Mouse (Mus musculus): Measurements from ENCODE around the gene Tpp2. TPM values are rescaled to one million over a fixed set of nuclear protein-coding genes. Genes with fewer than 3 reads are reported as not detected.

Tpp2 gene
- polyA plus RNA-seq, 1 experiment = 116 TPM

DNA sequence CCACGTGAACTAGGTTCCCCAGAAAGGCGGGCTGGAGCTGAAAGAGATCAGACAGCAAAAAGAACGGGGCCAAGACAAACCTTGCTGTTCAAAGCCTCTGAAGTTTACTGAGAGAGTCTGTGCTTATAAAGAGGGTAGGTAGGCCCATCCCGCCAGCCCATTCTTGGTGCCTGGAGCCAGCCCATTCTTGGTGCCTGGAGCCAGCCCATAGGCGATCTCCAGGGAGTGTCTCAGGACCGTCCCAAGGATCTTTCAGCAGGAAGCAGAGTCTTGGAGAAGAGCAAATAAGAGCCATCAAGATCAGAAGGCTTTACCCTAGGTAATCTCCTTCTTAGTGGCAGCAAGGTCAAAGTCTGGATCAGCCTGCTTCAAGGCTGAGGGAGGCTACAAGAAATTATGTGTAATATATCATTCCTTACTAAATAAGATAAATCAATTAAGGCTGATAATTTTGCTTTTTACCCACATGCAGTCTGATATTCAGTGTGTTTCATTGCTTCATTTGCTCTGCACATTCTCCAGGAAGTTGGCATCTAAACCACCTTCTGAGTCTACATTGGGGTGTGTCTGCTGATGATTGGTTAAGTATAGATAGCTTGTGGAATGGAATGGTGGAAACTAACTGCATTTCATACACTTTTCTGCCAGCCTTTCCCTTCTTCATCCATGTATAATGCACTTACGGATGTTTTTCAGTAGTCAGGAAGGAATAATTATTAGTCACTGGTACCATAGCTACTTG is 8.2 kb downstream of the Tpp2 start:
- no peak overlapping the region for H3K9ac ChIP-seq (ENCODE audit: low read depth, poor library complexity, severe bottlenecking)
- no peak overlapping the region for H3K27ac ChIP-seq (ENCODE audit: insufficient read depth, low read length)
- peaks cover 3% of the 10 kb centered on the region for H3K36me3 ChIP-seq (ENCODE audit: control insufficient read depth, insufficient read depth, low read length, poor library complexity, severe bottlenecking)
- peaks cover 5% of the 10 kb centered on the region; the same call in 1 of the 2 replicates for H3K9me3 ChIP-seq (replicated peaks; ENCODE audit: control insufficient read depth, insufficient read depth, low read length, poor library complexity, severe bottlenecking)
- no peaks in the 10 kb centered on the region for H3K4me1 ChIP-seq (ENCODE audit: control insufficient read depth, insufficient read depth, low read length)
- no peak overlapping the region for H3K4me3 ChIP-seq (ENCODE audit: low read depth, low read length)
- H3K27me3 ChIP-seq (ENCODE audit: control insufficient read depth, insufficient read depth, low read length, poor library complexity, severe bottlenecking) = no peaks in the 10 kb centered on the region
- TF ChIP-seq CTCF (IDR thresholded peaks at IDR 0.05; ENCODE audit: low read depth, low read length) (no peak), EP300 (IDR thresholded peaks at IDR 0.05; ENCODE audit: insufficient read depth, low read depth, low read length) (no peak), POLR2A (IDR thresholded peaks at IDR 0.05; ENCODE audit: insufficient read depth, low read length) (no peak)

- Histone ChIP-seq H3K4me1 (ENCODE audit: control insufficient read depth, insufficient read depth, low read length) (no peaks in the 10 kb centered on the region), H3K36me3 (ENCODE audit: control insufficient read depth, insufficient read depth, low read length, poor library complexity, severe bottlenecking) (peaks cover 3% of the 10 kb centered on the region)
These were observed 9.4 kb downstream of the Tpp2 start for GRCm38 (mm10) chr1:43942814-43943213.

DNA sequence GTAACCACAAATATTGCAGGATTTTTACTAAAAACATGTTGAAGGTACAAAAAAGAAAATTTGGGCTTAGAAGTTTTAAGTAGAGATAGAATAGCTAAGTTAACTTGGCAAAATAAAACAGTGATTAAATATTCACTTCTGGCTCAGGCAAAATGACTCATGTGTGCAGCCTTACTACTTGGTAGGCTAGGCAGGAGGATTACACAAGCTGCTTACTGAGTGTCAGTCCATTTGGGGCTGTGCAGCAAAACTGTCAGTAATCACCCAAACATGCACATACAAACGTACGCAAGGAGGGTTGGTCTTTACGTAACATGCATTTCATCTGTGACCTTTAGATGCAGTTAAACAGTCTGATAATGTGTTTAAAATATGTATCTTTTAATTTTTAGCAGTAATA is 20.2 kb downstream of the Tpp2 start:
- peaks cover 23% of the 10 kb centered on the region for H3K36me3 ChIP-seq (ENCODE audit: control insufficient read depth, insufficient read depth, low read length, poor library complexity, severe bottlenecking)
- TF ChIP-seq POLR2A (IDR thresholded peaks at IDR 0.05; ENCODE audit: insufficient read depth, low read length) (no peak), EP300 (IDR thresholded peaks at IDR 0.05; ENCODE audit: insufficient read depth, low read depth, low read length) (no peak), CTCF (IDR thresholded peaks at IDR 0.05; ENCODE audit: low read depth, low read length) (no peak)

More at GRCm38 (mm10) chr1:43942814-43943213, 9.4 kb downstream of the Tpp2 start:
- TF ChIP-seq POLR2A (IDR thresholded peaks at IDR 0.05; ENCODE audit: insufficient read depth, low read length) = no peak
- no peak for TF ChIP-seq CTCF (IDR thresholded peaks at IDR 0.05; ENCODE audit: low read depth, low read length)
- Histone ChIP-seq H3K27me3 (ENCODE audit: control insufficient read depth, insufficient read depth, low read length, poor library complexity, severe bottlenecking) (no peaks in the 10 kb centered on the region), H3K4me3 (ENCODE audit: low read depth, low read length) (no peak overlapping the region), H3K9me3 (replicated peaks; ENCODE audit: control insufficient read depth, insufficient read depth, low read length, poor library complexity, severe bottlenecking) (peaks cover 5% of the 10 kb centered on the region; the same call in 1 of the 2 replicates), H3K27ac (ENCODE audit: insufficient read depth, low read length) (no peak overlapping the region), H3K9ac (ENCODE audit: low read depth, poor library complexity, severe bottlenecking) (no peak overlapping the region)

GRCm38 (mm10) chr1:43964381-43964780 is 30.9 kb downstream of the Tpp2 start:
- Histone ChIP-seq H3K27ac (ENCODE audit: insufficient read depth, low read length) (no peak overlapping the region), H3K4me3 (ENCODE audit: low read depth, low read length) (no peak overlapping the region), H3K9ac (ENCODE audit: low read depth, poor library complexity, severe bottlenecking) (no peak overlapping the region), H3K4me1 (ENCODE audit: control insufficient read depth, insufficient read depth, low read length) (no peaks in the 10 kb centered on the region), H3K36me3 (ENCODE audit: control insufficient read depth, insufficient read depth, low read length, poor library complexity, severe bottlenecking) (peaks cover 8% of the 10 kb centered on the region), H3K9me3 (replicated peaks; ENCODE audit: control insufficient read depth, insufficient read depth, low read length, poor library complexity, severe bottlenecking) (no peaks in the 10 kb centered on the region), H3K27me3 (ENCODE audit: control insufficient read depth, insufficient read depth, low read length, poor library complexity, severe bottlenecking) (no peaks in the 10 kb centered on the region)
- no peak for TF ChIP-seq CTCF (IDR thresholded peaks at IDR 0.05; ENCODE audit: low read depth, low read length)
- no peak for TF ChIP-seq EP300 (IDR thresholded peaks at IDR 0.05; ENCODE audit: insufficient read depth, low read depth, low read length)
- no peak for TF ChIP-seq POLR2A (IDR thresholded peaks at IDR 0.05; ENCODE audit: insufficient read depth, low read length)

More for the DNA sequence above, 20.2 kb downstream of the Tpp2 start:
- H3K4me1 ChIP-seq (ENCODE audit: control insufficient read depth, insufficient read depth, low read length) = no peaks in the 10 kb centered on the region
- H3K9ac ChIP-seq (ENCODE audit: low read depth, poor library complexity, severe bottlenecking) = no peak overlapping the region
- H3K4me3 ChIP-seq (ENCODE audit: low read depth, low read length) = no peak overlapping the region
- no peaks in the 10 kb centered on the region for H3K27me3 ChIP-seq (ENCODE audit: control insufficient read depth, insufficient read depth, low read length, poor library complexity, severe bottlenecking)
- H3K27ac ChIP-seq (ENCODE audit: insufficient read depth, low read length) = no peak overlapping the region
- H3K9me3 ChIP-seq (replicated peaks; ENCODE audit: control insufficient read depth, insufficient read depth, low read length, poor library complexity, severe bottlenecking) = no peaks in the 10 kb centered on the region

GRCm38 (mm10) chr1:43966756-43967155 is 33.3 kb downstream of the Tpp2 start:
- Histone ChIP-seq H3K27ac (ENCODE audit: insufficient read depth, low read length) (no peak overlapping the region), H3K4me1 (ENCODE audit: control insufficient read depth, insufficient read depth, low read length) (no peaks in the 10 kb centered on the region), H3K36me3 (ENCODE audit: control insufficient read depth, insufficient read depth, low read length, poor library complexity, severe bottlenecking) (peaks cover 9% of the 10 kb centered on the region; the same call in 1 of the 2 replicates), H3K27me3 (ENCODE audit: control insufficient read depth, insufficient read depth, low read length, poor library complexity, severe bottlenecking) (no peaks in the 10 kb centered on the region), H3K9me3 (replicated peaks; ENCODE audit: control insufficient read depth, insufficient read depth, low read length, poor library complexity, severe bottlenecking) (no peaks in the 10 kb centered on the region), H3K9ac (ENCODE audit: low read depth, poor library complexity, severe bottlenecking) (no peak overlapping the region), H3K4me3 (ENCODE audit: low read depth, low read length) (no peak overlapping the region)
- TF ChIP-seq POLR2A (IDR thresholded peaks at IDR 0.05; ENCODE audit: insufficient read depth, low read length) (no peak), CTCF (IDR thresholded peaks at IDR 0.05; ENCODE audit: low read depth, low read length) (no peak), EP300 (IDR thresholded peaks at IDR 0.05; ENCODE audit: insufficient read depth, low read depth, low read length) (no peak)

DNA sequence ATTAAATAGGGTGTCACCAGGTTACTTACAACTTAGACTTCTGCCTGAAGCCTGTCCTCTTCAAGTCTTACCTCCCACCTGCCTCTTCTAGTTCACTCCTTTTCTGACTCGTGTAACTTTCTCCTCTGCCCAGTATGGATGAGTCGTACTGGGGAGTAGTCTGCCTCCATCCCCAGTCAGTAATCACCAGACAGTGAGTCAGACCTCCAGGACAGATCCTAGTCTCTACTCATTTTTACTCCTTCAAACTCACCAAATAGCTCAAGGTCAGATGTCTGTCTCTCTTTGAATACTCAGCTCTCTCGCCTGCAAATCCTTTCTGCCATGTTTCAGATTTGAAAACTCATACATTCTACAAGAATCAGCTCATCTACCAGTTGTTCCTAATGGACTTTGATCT is 35.9 kb downstream of the Tpp2 start:
- TF ChIP-seq CTCF (IDR thresholded peaks at IDR 0.05; ENCODE audit: low read depth, low read length) (no peak), POLR2A (IDR thresholded peaks at IDR 0.05; ENCODE audit: insufficient read depth, low read length) (no peak), EP300 (IDR thresholded peaks at IDR 0.05; ENCODE audit: insufficient read depth, low read depth, low read length) (no peak)
- no peaks in the 10 kb centered on the region for H3K9me3 ChIP-seq (replicated peaks; ENCODE audit: control insufficient read depth, insufficient read depth, low read length, poor library complexity, severe bottlenecking)
- H3K4me3 ChIP-seq (ENCODE audit: low read depth, low read length) = no peak overlapping the region
- H3K4me1 ChIP-seq (ENCODE audit: control insufficient read depth, insufficient read depth, low read length) = no peaks in the 10 kb centered on the region
- peak overlapping the region; percentile 36; the same call in 1 of the 2 replicates for H3K27ac ChIP-seq (ENCODE audit: insufficient read depth, low read length)
- no peaks in the 10 kb centered on the region for H3K27me3 ChIP-seq (ENCODE audit: control insufficient read depth, insufficient read depth, low read length, poor library complexity, severe bottlenecking)
- H3K9ac ChIP-seq (ENCODE audit: low read depth, poor library complexity, severe bottlenecking) = no peak overlapping the region
- peaks cover 15% of the 10 kb centered on the region for H3K36me3 ChIP-seq (ENCODE audit: control insufficient read depth, insufficient read depth, low read length, poor library complexity, severe bottlenecking)

Measured in ES-Bruce4 (cell line).